Mouse (Mus musculus): ENCODE data around the gene Plek. TPM values are rescaled to one million over a fixed set of nuclear protein-coding genes. Genes with fewer than 3 reads are reported as not detected.
A peak's percentile ranks its signal among the peaks of the same experiment; 100 is the strongest.
"Not testable (repeated sequence)": the region's sequence is repeated elsewhere in the genome, so short reads cannot be mapped to it uniquely, and the experiment has no call there.

The Plek gene
- polyA plus RNA-seq, 1 experiment from 2014 or later = 1.3 TPM

- Histone ChIP-seq H3K4me1 (replicated peaks; ENCODE audit: control insufficient read depth, insufficient read depth, low read length) (no peaks in the 10 kb centered on the region), H3K9me3 (ENCODE audit: control insufficient read depth) (no peaks in the 10 kb centered on the region), H3K4me3 (ENCODE audit: low read depth, low read length) (no peak overlapping the region), H3K36me3 (ENCODE audit: control insufficient read depth, insufficient read depth) (no peaks in the 10 kb centered on the region), H3K9ac (ENCODE audit: low read depth, low read length) (no peak overlapping the region), H3K4me2 (replicated peaks; ENCODE audit: low read depth) (no peak overlapping the region), H3K27ac (ENCODE audit: low read depth, low read length) (no peak overlapping the region), H3K27me3 (replicated peaks; ENCODE audit: control insufficient read depth, insufficient read depth, low read length) (no peaks in the 10 kb centered on the region)
- ATAC-seq = no peak
- no peak for TF ChIP-seq CTCF (IDR thresholded peaks at IDR 0.05; ENCODE audit: low read depth)
- 94% methylated on average over 2 of the region's 2 CpGs for WGBS
These were observed 23.5 kb upstream of the Plek start for GRCm38 (mm10) chr11:17075656-17076055.

GRCm38 (mm10) chr11:17069360-17069759 is 17.2 kb upstream of the Plek start:
- not testable (repeated sequence) for H3K4me3 ChIP-seq (ENCODE audit: low read depth, low read length); H3K9ac ChIP-seq (ENCODE audit: low read depth, low read length); H3K27ac ChIP-seq (ENCODE audit: low read depth, low read length); H3K36me3 ChIP-seq (ENCODE audit: control insufficient read depth, insufficient read depth); H3K27me3 ChIP-seq (replicated peaks; ENCODE audit: control insufficient read depth, insufficient read depth, low read length); H3K4me1 ChIP-seq (replicated peaks; ENCODE audit: control insufficient read depth, insufficient read depth, low read length); ATAC-seq; H3K4me2 ChIP-seq (replicated peaks; ENCODE audit: low read depth); H3K9me3 ChIP-seq (ENCODE audit: control insufficient read depth)
- WGBS = 99% methylated on average over 2 of the region's 2 CpGs

GRCm38 (mm10) chr11:17052476-17053049 is 382 bp upstream of the Plek start:
- no peaks in the 10 kb centered on the region for H3K4me1 ChIP-seq (replicated peaks; ENCODE audit: control insufficient read depth, insufficient read depth, low read length)
- 23% methylated on average over 6 of the region's 6 CpGs for WGBS
- no peaks in the 10 kb centered on the region for H3K9me3 ChIP-seq (ENCODE audit: control insufficient read depth)
- H3K36me3 ChIP-seq (ENCODE audit: control insufficient read depth, insufficient read depth) = no peaks in the 10 kb centered on the region
- no peak for TF ChIP-seq CTCF (IDR thresholded peaks at IDR 0.05; ENCODE audit: low read depth)
- H3K4me2 ChIP-seq (replicated peaks; ENCODE audit: low read depth) = peak overlapping the region; percentile 67
- 0 out of 2 replicates have a peak overlapping the region, but pooled peaks have one; percentile 57 for H3K9ac ChIP-seq (ENCODE audit: low read depth, low read length)
- H3K4me3 ChIP-seq (ENCODE audit: low read depth, low read length) = peak overlapping the region; percentile 47
- ATAC-seq = no peak
- H3K27ac ChIP-seq (ENCODE audit: low read depth, low read length) = peak overlapping the region; percentile 64; the same call in 1 of the 2 replicates
- 0 out of 2 replicates have a peak, but pooled peaks cover 4% of the 10 kb centered on the region for H3K27me3 ChIP-seq (replicated peaks; ENCODE audit: control insufficient read depth, insufficient read depth, low read length)

GRCm38 (mm10) chr11:17045806-17046205 is 6.4 kb downstream of the Plek start:
- TF ChIP-seq CTCF (IDR thresholded peaks at IDR 0.05; ENCODE audit: low read depth) = no peak
- no peak for ATAC-seq
- WGBS = 93% methylated on average over 2 of the region's 2 CpGs
- H3K4me1 ChIP-seq (replicated peaks; ENCODE audit: control insufficient read depth, insufficient read depth, low read length) = no peaks in the 10 kb centered on the region
- H3K27me3 ChIP-seq (replicated peaks; ENCODE audit: control insufficient read depth, insufficient read depth, low read length) = no peaks in the 10 kb centered on the region
- H3K9ac ChIP-seq (ENCODE audit: low read depth, low read length) = no peak overlapping the region
- H3K9me3 ChIP-seq (ENCODE audit: control insufficient read depth) = no peaks in the 10 kb centered on the region
- H3K4me2 ChIP-seq (replicated peaks; ENCODE audit: low read depth) = no peak overlapping the region
- no peak overlapping the region for H3K27ac ChIP-seq (ENCODE audit: low read depth, low read length)
- no peaks in the 10 kb centered on the region for H3K36me3 ChIP-seq (ENCODE audit: control insufficient read depth, insufficient read depth)
- no peak overlapping the region for H3K4me3 ChIP-seq (ENCODE audit: low read depth, low read length)

GRCm38 (mm10) chr11:17023984-17024383 is 28.2 kb downstream of the Plek start:
- WGBS = 86% methylated on average over 3 of the region's 3 CpGs

GRCm38 (mm10) chr11:17023206-17023605 is 29.0 kb downstream of the Plek start:
- Histone ChIP-seq H3K27ac (ENCODE audit: low read depth, low read length) (no peak overlapping the region), H3K27me3 (replicated peaks; ENCODE audit: control insufficient read depth, insufficient read depth, low read length) (no peaks in the 10 kb centered on the region), H3K9me3 (ENCODE audit: control insufficient read depth) (no peaks in the 10 kb centered on the region), H3K4me2 (replicated peaks; ENCODE audit: low read depth) (no peak overlapping the region), H3K36me3 (ENCODE audit: control insufficient read depth, insufficient read depth) (no peaks in the 10 kb centered on the region), H3K4me1 (replicated peaks; ENCODE audit: control insufficient read depth, insufficient read depth, low read length) (no peaks in the 10 kb centered on the region), H3K4me3 (ENCODE audit: low read depth, low read length) (no peak overlapping the region), H3K9ac (ENCODE audit: low read depth, low read length) (no peak overlapping the region)
- ATAC-seq = no peak
- no peak for TF ChIP-seq CTCF (IDR thresholded peaks at IDR 0.05; ENCODE audit: low read depth)
- WGBS = 71% methylated on average over 6 of the region's 6 CpGs

More at GRCm38 (mm10) chr11:17023984-17024383, 28.2 kb downstream of the Plek start:
- Histone ChIP-seq H3K4me1 (replicated peaks; ENCODE audit: control insufficient read depth, insufficient read depth, low read length) (no peaks in the 10 kb centered on the region), H3K36me3 (ENCODE audit: control insufficient read depth, insufficient read depth) (no peaks in the 10 kb centered on the region), H3K9me3 (ENCODE audit: control insufficient read depth) (no peaks in the 10 kb centered on the region), H3K27me3 (replicated peaks; ENCODE audit: control insufficient read depth, insufficient read depth, low read length) (no peaks in the 10 kb centered on the region), H3K4me2 (replicated peaks; ENCODE audit: low read depth) (no peak overlapping the region), H3K4me3 (ENCODE audit: low read depth, low read length) (no peak overlapping the region), H3K9ac (ENCODE audit: low read depth, low read length) (no peak overlapping the region), H3K27ac (ENCODE audit: low read depth, low read length) (no peak overlapping the region)
- TF ChIP-seq CTCF (IDR thresholded peaks at IDR 0.05; ENCODE audit: low read depth) = no peak
- ATAC-seq = no peak

- Histone ChIP-seq H3K27me3 (replicated peaks; ENCODE audit: control insufficient read depth, insufficient read depth, low read length) (no peaks in the 10 kb centered on the region), H3K9me3 (ENCODE audit: control insufficient read depth) (no peaks in the 10 kb centered on the region), H3K9ac (ENCODE audit: low read depth, low read length) (no peak overlapping the region), H3K4me3 (ENCODE audit: low read depth, low read length) (no peak overlapping the region), H3K4me1 (replicated peaks; ENCODE audit: control insufficient read depth, insufficient read depth, low read length) (no peaks in the 10 kb centered on the region), H3K4me2 (replicated peaks; ENCODE audit: low read depth) (no peak overlapping the region), H3K27ac (ENCODE audit: low read depth, low read length) (no peak overlapping the region), H3K36me3 (ENCODE audit: control insufficient read depth, insufficient read depth) (no peaks in the 10 kb centered on the region)
- no peak for ATAC-seq
- 93% methylated on average over 7 of the region's 7 CpGs for WGBS
- no peak for TF ChIP-seq CTCF (IDR thresholded peaks at IDR 0.05; ENCODE audit: low read depth)
These were observed 32.9 kb downstream of the Plek start for GRCm38 (mm10) chr11:17019328-17019727.
